Mouse (Mus musculus) midbrain, postnatal 0 days (tissue): Measurements from ENCODE around the gene Wapl. TPM values are rescaled to one million over a fixed set of nuclear protein-coding genes. Genes with fewer than 3 reads are reported as not detected.

ENCODE experiments used
- ATAC-seq: fragments of 200-750 bp; cut with Nextera tagmentation; 2 replicates; pipeline ENCODE4 v1.8.0; 2017; ENCODE audit warnings: moderate number of reproducible peaks, mild to moderate bottlenecking, moderate TSS enrichment, moderate library complexity; ENCODE audit not compliant: low FRiP score
- DNase-seq: peaks from one replicate; pipeline ENCODE4 v3.0.0-alpha.2; 2015; ENCODE audit warnings: low spot score
- H3K27ac ChIP-seq: fragments of 300-500 bp; sonication (generic); 2 replicates; pipeline ENCODE4 v1.5.1; 2014; ENCODE audit warnings: low read depth, mild to moderate bottlenecking, low read length, mixed read lengths
- H3K27me3 ChIP-seq: fragments of 300-500 bp; sonication (generic); 2 replicates; pipeline ENCODE4 v1.6.1; 2014; ENCODE audit warnings: low read length, control low read depth, mixed read lengths; ENCODE audit not compliant: insufficient read depth
- H3K36me3 ChIP-seq: fragments of 300-500 bp; sonication (generic); 2 replicates; pipeline ENCODE4 v1.6.1; 2014; ENCODE audit warnings: low read length, control low read depth, mixed read lengths; ENCODE audit not compliant: insufficient read depth
- H3K4me1 ChIP-seq: fragments of 300-500 bp; sonication (generic); 2 replicates; pipeline ENCODE4 v1.6.1; 2014; ENCODE audit warnings: mild to moderate bottlenecking, control low read depth, antibody characterized with exemption, low read length, mixed read lengths; ENCODE audit not compliant: insufficient read depth
- H3K4me2 ChIP-seq: fragments of 300-500 bp; sonication (generic); 2 replicates; pipeline ENCODE4 v1.6.1; 2014; ENCODE audit warnings: low read depth, mild to moderate bottlenecking, low read length, mixed read lengths; ENCODE audit not compliant: poor library complexity, severe bottlenecking
- H3K4me3 ChIP-seq: fragments of 300-500 bp; sonication (generic); 2 replicates; pipeline ENCODE4 v1.5.1; 2014; ENCODE audit warnings: low read depth, mild to moderate bottlenecking, low read length, moderate library complexity
- H3K9ac ChIP-seq: fragments of 300-500 bp; sonication (generic); replicated peaks from 2 replicates; pipeline ENCODE4 v1.6.1; 2014; ENCODE audit warnings: mild to moderate bottlenecking, low read length, moderate library complexity, mixed read lengths; ENCODE audit not compliant: poor library complexity, severe bottlenecking
- H3K9me3 ChIP-seq: fragments of 300-500 bp; sonication (generic); 2 replicates; pipeline ENCODE4 v1.6.1; 2016; ENCODE audit warnings: low read length, control low read depth
- CTCF ChIP-seq: IDR thresholded peaks from 2 replicates; pipeline ENCODE4 v1.5.1; 2016; ENCODE audit warnings: antibody characterized with exemption, mild to moderate bottlenecking
- WGBS: fragments of 180-500 bp; shearing (Covaris S2); extraction: QIAGEN DNeasy Blood & Tissue Kit; methylation state at CpG from one replicate; pipeline ENCODE4 v1.1.7; 2014; 5-methylcytosine and 5-hydroxymethylcytosine counted together
- polyA plus RNA-seq: library from polyadenylated mRNA; unstranded; fragments of >200 nt; fragmentation: Nextera tagmentation; extraction: Ambion mirVana; gene quantifications from 2 replicates; pipeline ENCODE4 v1.2.1, GENCODE M21; 2015
- total RNA-seq: library from RNA; depleted of rRNA; stranded (reverse); fragments of >200 nt; gene quantifications from 2 replicates; pipeline ENCODE4 v1.2.3, GENCODE M21; 2014

Wapl gene
- total and polyA plus RNA-seq, 2 experiments from 2014 or later: 9.9 to 14.8 TPM

- TF ChIP-seq CTCF: no peak
- no peaks in the 10 kb centered on the region for H3K36me3 ChIP-seq
- no peaks in the 10 kb centered on the region for H3K9me3 ChIP-seq
- no peaks in the 10 kb centered on the region for H3K4me1 ChIP-seq
- H3K9ac ChIP-seq: no peak overlapping the region
- H3K4me2 ChIP-seq: peak overlapping the region; percentile 90
- ATAC-seq: no peak
- no peak for DNase-seq
- H3K27ac ChIP-seq: no peak overlapping the region
- peak overlapping the region; percentile 44 for H3K4me3 ChIP-seq
- peaks cover 6% of the 10 kb centered on the region; the same call in 1 of the 2 replicates for H3K27me3 ChIP-seq
- 4% methylated on average over 4 of the region's 4 CpGs for WGBS
Measured at GRCm38 (mm10) chr14:34662478-34662826, 11.3 kb upstream of the Wapl start.

- Histone ChIP-seq H3K9ac (no peak overlapping the region), H3K4me1 (no peaks in the 10 kb centered on the region)
- TF ChIP-seq CTCF: no peak
Measured at GRCm38 (mm10) chr14:34663381-34663780, 10.3 kb upstream of the Wapl start.

GRCm38 (mm10) chr14:34669082-34669481, 4.6 kb upstream of the Wapl start:
- 72% methylated on average over 3 of the region's 3 CpGs for WGBS
- TF ChIP-seq CTCF: no peak

More at GRCm38 (mm10) chr14:34663381-34663780, 10.3 kb upstream of the Wapl start:
- Histone ChIP-seq H3K27me3 (peaks cover 6% of the 10 kb centered on the region; the same call in 1 of the 2 replicates), H3K36me3 (no peaks in the 10 kb centered on the region), H3K27ac (no peak overlapping the region), H3K9me3 (no peaks in the 10 kb centered on the region), H3K4me3 (no peak overlapping the region), H3K4me2 (no peak overlapping the region)
- ATAC-seq (no peak), DNase-seq (no peak)
- WGBS: 71% methylated on average over 1 of the region's 1 CpGs

GRCm38 (mm10) chr14:34670256-34670655, 3.5 kb upstream of the Wapl start:
- ATAC-seq: no peak
- Histone ChIP-seq H3K4me1 (0 out of 2 replicates have a peak, but pooled peaks cover 8% of the 10 kb centered on the region), H3K27me3 (no peaks in the 10 kb centered on the region), H3K4me3 (no peak overlapping the region), H3K27ac (no peak overlapping the region), H3K9me3 (no peaks in the 10 kb centered on the region), H3K9ac (no peak overlapping the region), H3K4me2 (no peak overlapping the region), H3K36me3 (no peaks in the 10 kb centered on the region)
- DNase-seq: no peak
- 63% methylated on average over 2 of the region's 2 CpGs for WGBS
- TF ChIP-seq CTCF: no peak

More at GRCm38 (mm10) chr14:34669082-34669481, 4.6 kb upstream of the Wapl start:
- 0 out of 2 replicates have a peak, but pooled peaks cover 8% of the 10 kb centered on the region for H3K4me1 ChIP-seq
- H3K9ac ChIP-seq: no peak overlapping the region
- H3K4me2 ChIP-seq: no peak overlapping the region
- H3K4me3 ChIP-seq: no peak overlapping the region
- H3K9me3 ChIP-seq: no peaks in the 10 kb centered on the region
- no peak for ATAC-seq
- H3K27ac ChIP-seq: no peak overlapping the region
- H3K27me3 ChIP-seq: no peaks in the 10 kb centered on the region
- DNase-seq: no peak
- H3K36me3 ChIP-seq: no peaks in the 10 kb centered on the region

- TF ChIP-seq CTCF: no peak
- Histone ChIP-seq H3K4me1 (0 out of 2 replicates have a peak, but pooled peaks cover 8% of the 10 kb centered on the region), H3K27me3 (no peaks in the 10 kb centered on the region), H3K4me3 (peak overlapping the region; percentile 92), H3K27ac (peak overlapping the region; percentile 93), H3K4me2 (peak overlapping the region; percentile 94), H3K9ac (peak overlapping the region; percentile 89), H3K36me3 (no peaks in the 10 kb centered on the region), H3K9me3 (no peaks in the 10 kb centered on the region)
- ATAC-seq (no peak; the same call in 1 of the 2 replicates), DNase-seq (peak; percentile 6)
- under 1% methylated on average over 50 of the region's 52 CpGs for WGBS
Measured at GRCm38 (mm10) chr14:34674229-34674791, 582 bp downstream of the Wapl start.

- ATAC-seq (no peak), DNase-seq (no peak)
- H3K9me3 ChIP-seq: no peaks in the 10 kb centered on the region
- H3K9ac ChIP-seq: peak overlapping the region; percentile 89
- 0 out of 2 replicates have a peak, but pooled peaks cover 8% of the 10 kb centered on the region for H3K4me1 ChIP-seq
- WGBS: 31% methylated on average over 9 of the region's 9 CpGs
- 0 out of 2 replicates have a peak overlapping the region, but pooled peaks have one; percentile 93 for H3K27ac ChIP-seq
- peak overlapping the region; percentile 94 for H3K4me2 ChIP-seq
- no peaks in the 10 kb centered on the region for H3K27me3 ChIP-seq
- H3K4me3 ChIP-seq: peak overlapping the region; percentile 92
- no peaks in the 10 kb centered on the region for H3K36me3 ChIP-seq
- no peak for TF ChIP-seq CTCF
Measured at GRCm38 (mm10) chr14:34674932-34675331, 1.2 kb downstream of the Wapl start.
